ENCODE assay signal across 9 mouse cellular contexts in genomic region chr16:77500413-77500812, GRCm38 (mm10).
A peak's percentile ranks its signal among the peaks of the same experiment; 100 is the strongest.
DNase-seq lines count a peak whose midpoint lies in the region; TF ChIP-seq lines count a peak whose summit lies in the region.
"Had no signal": no experiment of that assay in that cellular context is flagged by ENCODE, and none has a peak within 500 bp of the region (broad histone marks: within the 10 kb centered on the region; RNA-seq: fewer than 3 reads in every experiment).

No protein-coding gene starts in this region.

- peak overlapping the region; percentile 59 for H3K4me3 ChIP-seq in heart, adult 2 months
- peak overlapping the region; percentile 35 for H3K4me3 ChIP-seq in midbrain, embryonic 10.5 days
- H3K4me3 ChIP-seq: liver, embryonic 15.5 days had no signal

- H3K27ac ChIP-seq in heart, adult 2 months: peak overlapping the region; percentile 88
- peak overlapping the region; percentile 78 for H3K27ac ChIP-seq in midbrain, embryonic 10.5 days (replicated peaks)
- H3K27ac ChIP-seq: liver, embryonic 15.5 days had no signal

- no peaks in the 10 kb centered on the region for H3K79me2 ChIP-seq in heart, adult 2 months (replicated peaks; ENCODE audit: control insufficient read depth, insufficient read depth, low read length)

- H3K9me3 ChIP-seq in midbrain, embryonic 10.5 days (replicated peaks): no peaks in the 10 kb centered on the region
- H3K9me3 ChIP-seq: liver, embryonic 15.5 days had no signal

- H3K27me3 ChIP-seq in heart, adult 2 months (ENCODE audit: control insufficient read depth, insufficient read depth, low read length): no peaks in the 10 kb centered on the region
- no peaks in the 10 kb centered on the region for H3K27me3 ChIP-seq in midbrain, embryonic 10.5 days (ENCODE audit: low read depth, poor library complexity, severe bottlenecking)
- H3K27me3 ChIP-seq: liver, embryonic 15.5 days had no signal

- DNase-seq in adrenal gland, adult 2 months: peak; percentile 59
- DNase-seq in adrenal gland, postnatal 25 days: no peak
- DNase-seq in Muller cell, postnatal 12 days (ENCODE audit: inconsistent ontology term): peak; percentile 68
- peak in 1 of 2 experiments; percentile 50 for DNase-seq in heart, adult 2 months
- DNase-seq in kidney, adult 9 months: peak; percentile 24
- no peak for DNase-seq in midbrain, embryonic 10.5 days (ENCODE audit: low spot score)
- DNase-seq in cerebellum, adult 11 months: no peak
- no peak for DNase-seq in layer of hippocampus, postnatal 25 days (ENCODE audit: extremely low spot score in 1 of 2, low spot score in 1 of 2)

- H3K36me3 ChIP-seq in heart, adult 2 months (ENCODE audit: control insufficient read depth, insufficient read depth, low read length): peaks cover 13% of the 10 kb centered on the region
- peaks cover 10% of the 10 kb centered on the region for H3K36me3 ChIP-seq in midbrain, embryonic 10.5 days
- H3K36me3 ChIP-seq: liver, embryonic 15.5 days had no signal

- 4% methylated on average over 6 of the region's 6 CpGs for WGBS in heart, adult 2 months
- 79% methylated on average over 6 of the region's 6 CpGs for WGBS in midbrain, embryonic 10.5 days

- no peaks in the 10 kb centered on the region; the same call in 1 of the 2 replicates for H3K4me1 ChIP-seq in heart, adult 2 months (ENCODE audit: control insufficient read depth, insufficient read depth, low read length)
- peaks cover 18% of the 10 kb centered on the region for H3K4me1 ChIP-seq in midbrain, embryonic 10.5 days
- H3K4me1 ChIP-seq: liver, embryonic 15.5 days had no signal

- 0 out of 2 replicates have a peak, but pooled peaks have one; percentile 33 for TF ChIP-seq POLR2A in heart, adult 2 months (IDR thresholded peaks at IDR 0.05; ENCODE audit: insufficient read depth, low read depth, low read length)

- intact Hi-C loops in heart, adult 2 months (cut with DNase I): loop anchor here (1.0 to 5.0 kb wide), 3 partner anchors 67 to 170 kb away; no protein-coding TSS in a partner anchor

- H3K9ac ChIP-seq in heart, adult 2 months (ENCODE audit: low read depth, low read length): peak overlapping the region; percentile 56
- H3K9ac ChIP-seq: liver, embryonic 15.5 days had no signal

- TF ChIP-seq EP300 in heart, adult 2 months (IDR thresholded peaks at IDR 0.05; ENCODE audit: insufficient read depth, low read depth, low read length): no peak

- TF ChIP-seq CTCF in heart, adult 2 months (IDR thresholded peaks at IDR 0.05): no peak

Comparison
In these comparisons a context has a peak if more than half of its experiments do, and no peak if none do; other contexts are left out.
1. DNase-seq: peak in adrenal gland, adult 2 months (single experiment), Muller cell, postnatal 12 days (single experiment) and kidney, adult 9 months (single experiment); none in adrenal gland, postnatal 25 days (single experiment), midbrain, embryonic 10.5 days (single experiment), cerebellum, adult 11 months (single experiment) and layer of hippocampus, postnatal 25 days (0 of 2).